Comparison of ENCODE assay signal across 8 mouse cellular contexts in genomic region chr11:46276778-46277177, GRCm38 (mm10). TPM values are rescaled to one million over a fixed set of nuclear protein-coding genes. Genes with fewer than 3 reads are reported as not detected.
DNase-seq lines count a peak whose midpoint lies in the region; ATAC-seq lines count a peak whose summit lies in the region.

No protein-coding gene starts in this region.

- no peak for ATAC-seq in midbrain, embryonic 13.5 days
- 0 out of 2 replicates have a peak, but pooled peaks have one; percentile 33 for ATAC-seq in limb, embryonic 11.5 days (ENCODE audit: insufficient number of reproducible peaks, low FRiP score, low TSS enrichment, low read depth)

- H3K9ac ChIP-seq in midbrain, embryonic 13.5 days (replicated peaks), result no peak overlapping the region
- H3K9ac ChIP-seq in limb, embryonic 11.5 days (ENCODE audit: low read length), result no peak overlapping the region

- 35% methylated on average over 5 of the region's 5 CpGs for WGBS in midbrain, embryonic 10.5 days
- WGBS in midbrain, embryonic 13.5 days, result 55% methylated on average over 5 of the region's 5 CpGs
- WGBS in limb, embryonic 11.5 days, result 39% methylated on average over 5 of the region's 5 CpGs

- H3K9me3 ChIP-seq in midbrain, embryonic 10.5 days (replicated peaks), result no peaks in the 10 kb centered on the region
- no peaks in the 10 kb centered on the region for H3K9me3 ChIP-seq in midbrain, embryonic 13.5 days
- no peaks in the 10 kb centered on the region for H3K9me3 ChIP-seq in limb, embryonic 11.5 days (ENCODE audit: control insufficient read depth, low read length)

- H3K4me3 ChIP-seq in midbrain, embryonic 10.5 days, result no peak overlapping the region
- no peak overlapping the region for H3K4me3 ChIP-seq in midbrain, embryonic 13.5 days (replicated peaks)
- no peak overlapping the region for H3K4me3 ChIP-seq in limb, embryonic 11.5 days (ENCODE audit: low read depth, low read length)

- no peak overlapping the region for H3K4me2 ChIP-seq in midbrain, embryonic 13.5 days (replicated peaks)
- no peak overlapping the region for H3K4me2 ChIP-seq in limb, embryonic 11.5 days (ENCODE audit: low read depth, severe bottlenecking)

- H3K27me3 ChIP-seq in midbrain, embryonic 10.5 days (ENCODE audit: low read depth, poor library complexity, severe bottlenecking), result no peaks in the 10 kb centered on the region
- H3K27me3 ChIP-seq in midbrain, embryonic 13.5 days, result no peaks in the 10 kb centered on the region
- H3K27me3 ChIP-seq in limb, embryonic 11.5 days (ENCODE audit: control insufficient read depth, insufficient read depth, low read length), result no peaks in the 10 kb centered on the region

- DNase-seq in cerebellum, adult 9-10 months, result peak; percentile 63
- DNase-seq in cerebellum, adult 8-10 months, result no peak
- DNase-seq in midbrain, embryonic 10.5 days (ENCODE audit: low spot score), result peak; percentile 38
- DNase-seq in cerebellum, postnatal 25 days, result peak; percentile 45 to 71
- peak; percentile 45 for DNase-seq in limb, embryonic 11.5 days (ENCODE audit: low spot score)
- DNase-seq in spleen, postnatal 4 days (ENCODE audit: low spot score in 2 of 2), result peak; percentile 55 to 86
- no peak for DNase-seq in frontal cortex, postnatal 25 days (ENCODE audit: low spot score in 2 of 2)

- 0 out of 2 replicates have a peak overlapping the region, but pooled peaks have one; percentile 2 for H3K27ac ChIP-seq in midbrain, embryonic 10.5 days (replicated peaks)
- no peak overlapping the region for H3K27ac ChIP-seq in midbrain, embryonic 13.5 days
- H3K27ac ChIP-seq in limb, embryonic 11.5 days (replicated peaks; ENCODE audit: low read depth, low read length), result no peak overlapping the region

- H3K36me3 ChIP-seq in midbrain, embryonic 10.5 days, result peaks cover 73% of the 10 kb centered on the region
- H3K36me3 ChIP-seq in midbrain, embryonic 13.5 days, result peaks cover 84% of the 10 kb centered on the region
- H3K36me3 ChIP-seq in limb, embryonic 11.5 days (ENCODE audit: control insufficient read depth, insufficient read depth, low read length), result no peaks in the 10 kb centered on the region

- H3K4me1 ChIP-seq in midbrain, embryonic 10.5 days, result no peaks in the 10 kb centered on the region
- no peaks in the 10 kb centered on the region for H3K4me1 ChIP-seq in midbrain, embryonic 13.5 days (replicated peaks)
- no peaks in the 10 kb centered on the region for H3K4me1 ChIP-seq in limb, embryonic 11.5 days (ENCODE audit: control insufficient read depth, insufficient read depth, low read length)

RNA-seq across cellular contexts. Expression of gene Cyfip2, which starts 35.9 kb away (rescaled TPM):
- 20.4 and 27.9 TPM in 2 replicates for polyA plus RNA-seq in midbrain, embryonic 10.5 days (2016; fragmentation: Nextera tagmentation; extraction: Ambion mirVana)
- 75.5 and 80.8 TPM in 2 replicates for polyA plus RNA-seq in midbrain, embryonic 13.5 days (2015; fragmentation: Nextera tagmentation; extraction: Ambion mirVana)
- 16.2 and 18.0 TPM in 2 replicates for polyA plus RNA-seq in limb, embryonic 11.5 days (2014; fragmentation: Nextera tagmentation; extraction: Ambion mirVana)

RNA-seq across cellular contexts. Expression of gene Fndc9, which starts 41.4 kb away (rescaled TPM):
- polyA plus RNA-seq in midbrain, embryonic 10.5 days (2016; fragmentation: Nextera tagmentation; extraction: Ambion mirVana), result 0.51 and 0.75 TPM in 2 replicates
- polyA plus RNA-seq in midbrain, embryonic 13.5 days (2015; fragmentation: Nextera tagmentation; extraction: Ambion mirVana), result 4.6 and 5.9 TPM in 2 replicates
- polyA plus RNA-seq in limb, embryonic 11.5 days (2014; fragmentation: Nextera tagmentation; extraction: Ambion mirVana), result 0.11 and 0.16 TPM in 2 replicates

Comparison
In these comparisons a context has a peak if more than half of its experiments do, and no peak if none do; other contexts are left out.
1. DNase-seq: peak in cerebellum, adult 9-10 months (single experiment), midbrain, embryonic 10.5 days (single experiment), cerebellum, postnatal 25 days (2 of 2), limb, embryonic 11.5 days (single experiment) and spleen, postnatal 4 days (2 of 2); none in cerebellum, adult 8-10 months (single experiment) and frontal cortex, postnatal 25 days (0 of 2).